Mouse (Mus musculus) kidney, adult 11 months (tissue): ENCODE data around the gene Amigo2.

ENCODE experiments used
- DNase-seq: peaks from one replicate; pipeline ENCODE4 v3.0.0; 2022

Gene Amigo2

DNA sequence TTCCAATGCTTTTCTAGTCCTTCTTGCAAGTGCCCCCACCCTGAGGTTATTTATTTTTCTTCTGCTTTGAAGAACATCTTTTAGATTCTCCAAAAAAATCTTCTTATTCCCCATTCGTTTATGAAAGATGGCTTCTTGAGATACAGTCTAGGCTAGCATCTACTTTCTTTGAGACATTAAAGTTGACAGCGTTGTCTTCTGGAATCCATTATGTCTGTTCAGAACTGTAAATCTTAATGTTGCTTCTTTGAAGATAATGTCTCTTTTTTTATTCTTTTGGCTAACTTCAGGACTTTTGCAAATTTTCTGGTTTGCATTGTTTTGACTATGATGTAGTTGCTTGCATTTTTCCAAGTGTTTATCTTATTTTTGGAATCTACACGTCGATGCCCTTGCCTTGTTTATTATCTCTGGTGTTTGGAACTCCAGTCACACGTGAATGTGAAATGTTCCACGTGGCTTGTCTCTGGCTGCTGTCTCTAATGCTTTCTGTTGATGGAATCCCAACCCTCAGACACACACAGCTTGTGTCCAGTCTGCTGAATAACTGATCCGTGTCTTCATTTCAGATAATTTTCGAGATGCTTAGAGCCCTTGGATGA, 20.1 kb upstream of the Amigo2 start:
- DNase-seq: no peak

DNA sequence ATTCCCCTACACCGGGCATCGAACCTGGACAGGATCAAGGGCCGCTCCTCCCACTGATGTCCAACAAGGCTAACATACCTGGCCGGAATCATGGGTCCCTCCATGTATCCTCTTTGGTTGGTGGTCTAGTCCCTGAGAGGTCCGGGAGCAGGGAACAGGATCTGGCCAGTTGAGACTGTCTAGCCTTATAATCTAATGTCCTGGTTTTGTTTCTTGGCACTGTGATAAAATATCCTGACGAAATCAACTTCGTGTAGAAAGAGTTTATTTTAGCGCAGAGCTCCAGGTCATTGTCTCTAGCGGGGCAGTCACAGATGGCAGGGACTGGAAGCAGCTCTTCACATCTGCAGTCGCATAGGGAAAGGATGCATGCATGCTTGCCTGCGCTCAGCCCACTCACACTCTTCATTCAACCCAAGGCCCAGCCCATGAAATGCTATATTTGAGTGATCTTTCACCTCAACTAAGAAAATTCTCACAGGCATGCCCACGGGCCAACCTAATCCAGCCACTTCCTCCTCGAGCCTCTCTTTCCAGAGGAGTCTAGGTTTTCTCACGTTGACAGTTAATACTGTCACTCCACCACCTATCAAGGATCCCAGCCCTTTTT, 19.3 kb upstream of the Amigo2 start:
- no peak for DNase-seq

DNA sequence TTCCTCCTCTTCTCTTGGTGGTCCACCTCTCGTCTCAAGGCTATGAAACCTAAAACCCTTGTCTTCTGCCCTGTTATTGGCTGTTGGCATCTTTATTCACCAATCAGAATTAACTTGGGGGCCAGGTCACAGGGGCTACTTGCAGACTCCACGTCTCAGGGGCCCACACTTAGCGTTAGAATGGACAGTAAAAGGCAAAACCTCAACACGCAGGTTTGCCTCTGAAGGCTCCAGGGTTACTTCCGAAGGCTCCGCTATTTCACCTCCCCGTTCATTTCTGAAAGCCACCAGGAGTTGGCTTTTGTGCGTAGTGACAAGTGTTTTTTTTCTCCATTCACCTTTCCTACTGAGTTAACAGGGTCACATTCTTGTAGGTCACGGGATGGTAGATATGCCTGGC, 15.2 kb upstream of the Amigo2 start:
- DNase-seq: no peak

DNA sequence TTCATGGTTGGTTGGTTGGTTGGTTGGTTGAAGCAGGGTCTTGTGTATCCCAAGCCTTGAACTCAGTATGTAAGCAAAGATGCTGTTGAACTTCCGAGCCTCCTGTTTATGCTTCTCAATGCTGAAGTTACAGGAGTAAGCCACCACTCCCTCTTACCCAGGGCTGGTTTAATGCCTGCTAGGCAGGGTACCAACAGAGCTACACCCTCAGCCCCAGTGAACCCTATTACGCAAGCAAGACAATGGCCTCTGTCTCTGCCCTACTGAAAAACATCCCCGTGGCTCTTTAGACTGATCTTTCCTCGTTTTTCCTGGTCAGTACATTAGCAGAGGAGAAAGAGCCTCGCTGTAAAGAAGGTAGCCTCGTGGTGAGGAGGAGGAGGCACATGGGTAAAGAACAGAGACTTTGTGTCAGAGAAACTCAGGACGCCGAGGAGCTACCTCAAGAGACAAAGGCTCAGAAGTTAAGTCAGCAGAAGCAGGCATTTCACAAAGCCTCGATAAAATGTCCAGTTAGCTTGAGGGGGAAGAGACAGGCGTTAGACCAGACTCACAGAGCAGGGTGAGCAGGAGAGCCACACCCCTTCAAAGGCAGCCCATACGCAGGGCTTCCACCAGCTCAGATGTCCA, 13.0 kb upstream of the Amigo2 start:
- no peak for DNase-seq

DNA sequence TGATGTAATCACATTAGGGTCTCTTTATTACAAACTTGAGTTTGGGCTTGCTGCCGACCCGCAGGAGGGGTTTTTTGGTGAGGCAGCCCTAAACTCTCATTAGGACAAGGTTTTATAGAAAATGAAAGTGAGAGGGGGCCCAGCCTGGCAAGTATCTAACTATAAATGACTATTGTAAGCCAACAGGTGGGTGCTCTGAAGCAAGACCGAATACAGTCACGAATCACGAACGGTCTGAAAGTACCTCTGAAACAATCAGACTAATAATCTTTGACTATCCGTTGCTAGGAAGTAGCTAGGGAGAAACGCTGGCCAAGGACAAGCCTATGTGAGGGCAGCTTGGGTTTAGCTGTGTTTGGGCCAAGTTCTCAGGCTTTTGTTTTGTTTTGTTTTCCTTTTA, 12.2 kb upstream of the Amigo2 start:
- no peak for DNase-seq

DNA sequence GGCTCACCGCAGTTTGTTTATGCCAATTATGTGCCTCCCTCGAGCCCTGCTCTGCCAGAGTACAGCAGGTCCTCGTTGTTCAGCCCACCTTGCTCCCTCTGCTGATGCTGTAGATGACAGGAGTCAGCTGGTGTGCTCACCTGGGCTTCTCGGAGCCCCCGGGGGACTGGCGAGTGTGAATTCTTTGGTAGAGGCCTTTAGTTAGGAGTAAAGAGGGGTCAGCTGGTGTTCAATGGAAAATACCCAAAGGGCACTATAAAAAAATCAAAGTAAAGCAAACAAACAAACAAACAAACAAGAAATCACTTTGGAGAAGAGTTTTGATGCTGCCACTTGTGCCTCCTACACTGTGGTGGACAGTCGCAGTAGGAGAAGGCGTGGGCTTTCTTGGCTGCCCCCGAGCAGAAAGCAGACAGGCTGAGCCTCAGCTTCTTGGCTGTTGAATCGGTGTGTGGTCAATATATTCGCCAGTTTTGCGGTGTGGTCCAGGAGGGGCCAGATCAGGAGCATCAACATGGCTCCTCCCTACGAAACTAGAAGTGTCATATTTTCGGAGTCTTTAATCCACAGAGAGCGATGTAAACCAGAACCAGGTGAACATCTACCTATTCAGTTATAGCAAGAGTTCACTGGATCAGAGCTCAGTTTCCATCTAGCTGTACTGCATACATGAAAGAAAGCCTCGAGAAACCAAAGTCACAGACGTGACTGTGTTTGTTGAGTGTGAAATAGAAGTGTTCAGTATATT, 11.6 kb upstream of the Amigo2 start:
- DNase-seq: no peak

DNA sequence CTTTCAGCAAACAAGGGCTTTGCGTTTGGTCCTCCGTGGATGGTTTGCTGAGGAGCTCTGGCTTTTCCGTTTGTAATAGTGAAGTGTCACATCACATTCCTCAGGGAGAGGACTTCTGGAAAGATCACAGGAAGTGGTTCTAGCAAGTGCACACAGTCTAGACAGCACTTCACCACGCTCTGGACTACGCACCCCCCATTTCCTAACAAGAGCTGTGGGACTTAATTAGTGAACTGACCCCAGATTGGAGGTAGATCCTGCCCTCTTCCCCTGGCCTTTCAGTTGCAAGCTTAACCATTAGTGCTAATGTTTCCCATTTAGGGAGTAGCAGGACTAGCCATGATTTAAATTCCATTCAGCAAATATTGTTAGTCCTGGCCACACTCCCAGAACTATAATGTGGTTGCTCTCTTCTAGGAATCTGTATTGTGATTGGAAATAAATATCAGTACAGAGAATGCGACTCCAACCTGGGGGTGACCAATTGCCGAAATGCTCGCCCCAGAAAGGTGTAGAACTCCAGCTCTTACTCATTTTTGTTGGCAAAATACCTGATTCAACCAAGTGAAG, 10.2 kb upstream of the Amigo2 start:
- no peak for DNase-seq

DNA sequence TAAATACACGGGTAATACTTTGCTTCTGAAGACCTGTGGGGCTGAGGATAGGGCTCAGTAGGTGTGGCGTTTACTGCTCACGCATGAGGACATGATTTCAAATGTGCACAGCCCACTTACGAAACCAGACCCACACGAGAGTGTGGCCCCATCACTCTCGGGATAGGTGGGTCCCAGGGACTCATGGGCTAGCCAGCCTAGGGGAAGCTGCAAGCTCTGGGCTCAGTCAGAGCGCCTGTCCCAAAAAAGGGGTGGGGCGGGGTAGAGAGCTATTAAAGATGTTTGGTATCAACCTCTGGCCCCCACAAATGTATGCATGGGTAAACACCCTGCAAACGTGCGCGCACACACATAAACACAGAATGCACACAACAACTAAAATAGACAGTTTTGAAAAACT, 9.3 kb upstream of the Amigo2 start:
- DNase-seq: no peak

DNA sequence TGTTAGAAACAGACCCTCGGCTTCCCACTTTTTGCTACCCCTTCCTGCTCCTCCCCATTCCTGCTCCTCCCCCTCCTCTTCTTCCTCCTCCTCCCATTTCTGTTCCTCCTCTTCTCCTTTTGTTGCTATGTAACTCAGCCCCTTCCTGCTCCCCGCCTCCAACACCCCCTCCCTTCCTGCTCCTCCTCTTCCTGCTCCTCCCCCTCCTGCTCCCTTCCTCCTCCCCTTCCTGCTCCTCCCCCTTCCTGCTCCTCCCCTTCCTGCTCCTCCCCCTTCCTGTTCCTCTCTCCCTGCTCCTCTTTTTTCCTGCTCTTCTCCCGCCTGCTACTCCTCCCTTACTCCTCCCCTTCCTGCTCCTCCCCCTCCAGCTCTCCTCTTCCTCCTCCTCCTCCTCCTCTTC, 8.7 kb upstream of the Amigo2 start:
- DNase-seq: no peak

DNA sequence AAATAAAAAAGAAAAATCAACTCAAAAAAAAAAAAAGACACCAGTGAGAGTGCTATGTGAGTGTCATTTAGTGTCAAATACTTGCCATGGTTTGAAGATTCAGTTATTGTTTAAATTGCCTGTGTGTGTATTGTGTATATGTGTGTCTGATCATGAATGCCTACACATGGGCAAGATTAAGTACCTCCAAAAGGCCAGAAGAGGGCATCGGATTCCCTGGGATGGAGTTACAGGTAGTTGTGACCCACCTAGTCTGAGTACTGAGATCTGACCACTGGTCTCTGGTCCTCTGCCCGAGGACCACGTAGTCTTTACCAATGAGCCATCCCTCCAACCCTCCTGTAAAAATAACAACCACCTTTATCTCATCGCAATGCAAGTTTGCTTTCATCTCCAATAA, 7.3 kb upstream of the Amigo2 start:
- DNase-seq: no peak

DNA sequence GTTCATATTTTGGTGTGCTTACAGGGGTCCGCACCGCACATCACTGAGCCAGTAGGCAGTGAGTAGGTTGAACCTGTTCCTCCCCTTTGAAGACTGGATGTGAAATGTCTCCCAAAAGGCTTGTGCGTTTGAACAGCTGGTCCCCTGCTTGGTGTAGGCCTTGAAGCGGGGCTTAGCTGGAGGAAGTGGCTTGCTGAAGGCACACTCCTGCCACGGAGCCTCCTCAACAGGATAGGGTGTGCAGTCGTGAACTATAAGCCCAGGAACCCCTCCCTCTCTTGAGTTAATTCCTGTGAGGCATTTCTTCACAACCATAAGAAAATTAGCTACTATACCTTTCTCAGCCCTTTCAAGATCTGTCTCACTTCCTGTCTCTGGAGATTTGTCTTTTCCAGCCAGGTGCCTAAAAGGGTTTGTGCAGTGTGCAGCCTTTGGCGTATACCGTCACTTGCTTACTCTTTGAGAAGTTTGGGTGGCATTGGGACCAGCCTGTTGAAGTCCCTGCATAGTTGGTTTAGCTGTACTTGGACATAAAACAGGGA, 5.5 kb upstream of the Amigo2 start:
- no peak for DNase-seq

DNA sequence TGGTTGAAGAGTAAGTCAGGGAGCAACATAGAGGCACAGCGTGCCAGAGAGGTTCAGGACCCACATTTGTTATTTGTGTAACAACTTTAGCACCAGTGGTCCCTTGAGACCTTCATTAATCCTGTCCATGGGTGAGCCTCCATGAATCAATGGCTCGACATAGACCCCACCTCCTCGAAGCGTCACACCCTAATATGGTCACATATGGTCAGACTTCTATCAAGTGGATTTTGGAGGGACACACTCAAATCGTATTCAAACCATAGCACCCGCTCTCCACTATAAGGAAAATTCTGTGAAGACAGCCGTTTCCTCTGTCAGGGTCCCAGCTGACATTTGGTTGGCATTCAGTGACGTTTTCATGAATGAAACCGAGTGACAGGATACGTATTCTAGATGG, 2.2 kb upstream of the Amigo2 start:
- DNase-seq: no peak

DNA sequence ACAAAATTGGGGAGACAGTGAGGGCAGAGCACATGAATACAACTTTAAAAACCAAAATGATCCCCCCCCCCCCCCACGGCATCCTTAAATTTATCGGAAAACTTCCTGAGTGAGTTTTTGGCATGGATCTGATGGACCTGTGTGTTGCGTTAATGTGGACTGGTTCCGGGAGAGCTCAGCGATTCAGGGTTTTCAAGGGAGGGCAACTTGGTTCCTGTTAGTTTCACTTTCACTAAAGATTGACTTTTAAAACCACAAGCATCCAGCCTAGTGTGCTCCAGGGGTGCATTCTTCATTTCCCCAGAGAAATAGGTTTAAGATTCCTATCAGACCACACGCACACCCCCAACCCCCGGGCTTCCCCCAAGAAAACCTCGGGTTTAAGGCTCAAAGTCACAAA, 1.2 kb upstream of the Amigo2 start:
- DNase-seq: peak; percentile 44

DNA sequence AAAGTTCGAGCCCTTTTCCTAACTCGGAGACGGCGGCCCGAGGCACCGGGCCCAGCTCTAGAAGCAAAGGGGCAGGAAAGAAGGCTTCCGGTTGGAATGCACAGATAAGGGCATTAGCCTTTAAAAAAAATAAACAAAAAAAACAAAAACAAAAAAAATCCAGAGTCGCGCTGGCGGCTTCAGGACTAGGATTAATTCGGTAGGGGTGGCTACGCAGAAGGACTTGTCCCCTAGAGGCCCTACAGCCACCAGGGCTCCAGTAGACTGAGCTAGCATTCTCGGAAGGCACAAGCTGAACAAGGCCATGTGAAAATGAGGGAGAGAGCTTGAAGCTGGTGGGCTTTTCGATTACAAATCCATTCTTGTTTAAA, 689 bp upstream of the Amigo2 start:
- DNase-seq: no peak

DNA sequence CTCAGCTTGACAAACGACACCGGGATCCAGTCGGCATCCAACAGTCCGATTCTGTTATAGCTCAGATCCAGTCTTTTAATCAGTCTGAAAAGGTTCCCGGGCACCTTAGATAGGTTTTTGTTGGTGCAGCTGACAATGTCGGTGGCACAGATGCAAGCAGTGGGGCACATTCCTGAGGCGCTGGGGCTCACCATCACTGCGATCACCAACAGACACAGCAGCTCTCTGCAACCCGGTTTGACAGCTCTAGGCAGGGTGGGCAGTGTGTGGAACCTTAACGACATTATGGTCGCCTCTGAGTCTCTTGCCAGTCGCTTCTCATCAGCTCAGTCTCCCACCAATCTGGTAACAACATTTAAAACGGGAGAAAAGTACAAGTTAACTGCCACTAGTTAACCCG, 831 bp downstream of the Amigo2 start:
- DNase-seq: no peak

DNA sequence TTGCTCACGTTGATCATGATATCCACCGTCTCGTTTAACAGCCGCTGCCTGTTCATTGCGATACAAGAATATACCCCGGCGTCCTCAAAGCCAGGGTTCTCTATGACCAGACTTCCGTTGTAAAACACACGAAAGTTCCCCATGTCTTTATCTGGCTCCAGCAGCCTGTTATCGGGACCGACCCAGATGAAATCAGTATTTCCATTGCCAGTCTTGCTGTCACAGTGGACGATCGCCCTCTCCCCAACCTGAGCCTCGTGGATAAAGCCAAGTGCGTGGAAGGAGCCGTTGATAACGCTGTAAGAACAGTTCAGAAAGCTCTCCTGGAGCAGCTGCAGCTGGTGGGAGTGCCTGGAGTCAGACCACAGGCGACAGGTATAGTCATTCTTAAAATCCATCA, 1.7 kb downstream of the Amigo2 start:
- no peak for DNase-seq

DNA sequence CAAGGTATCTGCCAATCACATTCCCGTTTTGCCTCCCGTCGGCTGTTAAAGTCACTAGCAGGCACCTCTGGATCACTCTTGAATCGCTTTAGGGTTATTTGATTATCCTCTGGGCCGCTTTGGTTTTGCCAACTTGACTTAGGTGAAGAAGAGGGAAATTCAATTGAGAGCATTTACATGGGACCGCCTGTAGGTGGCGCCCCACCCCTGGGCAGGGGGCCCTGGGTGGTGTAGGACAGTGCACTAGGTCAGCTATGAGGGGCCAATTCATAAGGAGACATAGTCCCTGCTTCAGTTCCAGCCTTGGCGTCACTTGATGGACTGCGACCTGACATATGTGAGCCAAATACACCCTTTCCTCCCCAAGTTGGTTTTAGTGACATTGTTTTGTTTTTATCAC, 10.1 kb downstream of the Amigo2 start:
- DNase-seq: no peak

DNA sequence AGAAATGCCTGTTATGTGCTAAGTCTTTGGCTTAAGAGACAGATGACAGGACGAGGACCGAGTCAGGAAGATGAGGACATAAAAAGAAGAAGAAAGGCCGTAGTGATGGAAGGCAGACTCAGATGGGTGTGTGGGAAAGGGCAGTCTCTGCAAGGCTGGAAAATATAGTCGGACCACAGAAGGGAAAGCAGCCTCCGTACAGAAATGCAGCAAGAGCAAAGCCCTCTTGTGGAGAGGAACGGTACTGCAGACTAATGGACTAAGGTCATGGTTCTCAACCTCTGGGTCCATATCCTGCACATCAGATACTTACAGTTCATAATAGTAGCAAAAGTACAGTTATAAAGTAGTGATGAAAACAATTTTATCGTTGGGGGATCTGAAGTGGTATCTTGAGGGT, 11.9 kb downstream of the Amigo2 start:
- DNase-seq: no peak

DNA sequence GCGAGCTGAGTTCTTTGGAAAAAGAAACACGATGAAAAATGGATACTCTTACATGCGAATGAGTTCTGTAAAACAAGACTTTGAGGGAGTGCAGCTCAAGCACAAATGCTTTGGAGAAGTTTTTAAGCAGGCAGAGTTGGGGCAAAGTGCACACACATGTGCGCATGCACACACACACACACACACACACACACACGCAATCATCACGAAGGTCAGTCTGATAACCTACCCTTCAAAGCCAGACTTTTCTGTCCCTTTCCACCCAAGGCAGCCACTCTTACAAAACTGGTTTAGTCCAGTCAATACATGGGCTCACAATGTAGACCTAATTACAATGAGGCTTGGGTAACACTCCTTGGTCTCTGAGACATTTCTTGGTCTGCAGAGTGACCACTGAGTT, 13.0 kb downstream of the Amigo2 start:
- DNase-seq: no peak

DNA sequence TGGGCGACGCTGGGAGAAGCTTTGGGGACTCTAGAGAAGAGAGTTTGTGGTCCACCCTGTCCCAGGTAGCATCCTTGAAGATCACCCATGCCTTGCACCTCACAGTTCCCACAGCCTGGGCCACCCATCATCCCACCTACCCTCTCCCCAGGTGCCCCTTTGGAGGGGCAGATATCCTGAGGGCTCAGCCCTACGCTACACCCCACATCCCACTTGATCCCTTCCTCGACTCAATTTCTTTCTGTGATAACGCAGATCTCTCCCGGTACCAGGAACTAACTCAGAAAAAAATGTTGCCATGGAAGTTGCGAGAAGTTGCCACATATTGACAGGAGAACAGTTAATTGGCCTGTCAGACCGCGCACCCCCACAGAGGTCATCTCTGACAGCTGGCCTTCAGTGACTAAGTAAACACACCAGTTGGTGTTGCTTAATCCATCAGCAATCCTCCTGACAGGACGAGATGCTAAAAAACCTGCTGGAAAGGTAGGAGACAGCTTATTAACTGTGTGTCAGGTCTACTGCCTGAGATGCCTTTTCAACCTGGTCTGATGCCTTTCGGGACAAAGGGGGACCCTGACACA, 17.5 kb downstream of the Amigo2 start:
- no peak for DNase-seq

DNA sequence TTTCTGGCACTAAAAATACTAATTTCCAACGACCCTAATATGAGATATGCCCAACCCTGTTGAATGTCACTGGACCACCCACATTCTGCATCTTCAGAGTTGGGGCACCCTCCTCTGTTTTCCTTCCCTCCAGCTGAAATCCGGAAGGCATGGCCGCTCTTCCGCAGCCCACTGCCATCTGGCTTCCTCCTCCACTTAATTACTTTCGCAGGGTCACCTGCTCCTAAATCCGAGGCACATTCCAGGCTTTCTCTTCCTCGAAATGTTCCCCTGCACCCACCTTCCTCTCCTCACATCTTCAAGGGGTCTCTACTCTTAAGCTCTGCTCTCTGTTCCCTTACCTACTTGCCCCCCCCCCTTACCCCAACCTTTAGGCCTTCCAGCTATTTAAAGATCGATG, 23.1 kb downstream of the Amigo2 start:
- no peak for DNase-seq

DNA sequence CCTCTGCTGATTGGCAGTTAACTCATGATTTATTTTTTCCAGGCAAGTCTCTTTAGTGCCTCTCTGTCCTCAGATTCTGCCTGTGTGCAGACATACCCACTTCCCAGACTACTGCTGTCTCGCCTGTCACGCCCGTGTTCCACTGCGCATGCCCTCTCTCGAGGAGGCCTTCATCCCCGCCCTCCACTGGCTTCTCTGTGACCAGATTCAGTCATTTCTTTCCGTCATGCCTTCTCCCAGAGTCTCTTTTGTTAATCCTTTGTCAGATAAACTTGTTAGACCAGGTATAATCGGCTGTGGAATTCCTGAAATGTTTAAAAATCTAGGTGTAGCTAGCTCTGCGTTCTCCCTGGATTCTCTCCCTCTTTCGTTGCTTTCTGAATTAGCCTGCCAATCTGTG, 23.7 kb downstream of the Amigo2 start:
- no peak for DNase-seq

DNA sequence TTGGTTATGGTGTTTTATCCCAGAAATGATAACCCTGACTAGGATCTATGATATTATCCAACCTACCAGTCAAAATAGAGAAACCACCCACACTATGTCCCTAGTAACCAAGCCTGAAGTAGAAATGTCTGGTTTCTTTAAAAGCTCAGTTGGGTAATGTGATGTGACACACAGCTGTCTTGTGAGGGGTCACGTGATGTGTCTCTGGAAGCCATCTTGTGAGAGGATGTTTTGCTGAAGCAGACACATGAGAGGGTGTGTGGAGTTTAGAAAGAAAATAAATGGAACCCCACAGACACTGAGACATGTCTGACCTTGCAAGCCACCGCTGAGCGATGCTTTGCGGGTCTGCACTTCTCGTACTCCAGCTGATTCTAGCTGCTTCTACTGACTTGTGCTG, 30.2 kb downstream of the Amigo2 start:
- no peak for DNase-seq
